Mouse (Mus musculus): ENCODE data around the gene Rbms2.

Rbms2 gene

DNA sequence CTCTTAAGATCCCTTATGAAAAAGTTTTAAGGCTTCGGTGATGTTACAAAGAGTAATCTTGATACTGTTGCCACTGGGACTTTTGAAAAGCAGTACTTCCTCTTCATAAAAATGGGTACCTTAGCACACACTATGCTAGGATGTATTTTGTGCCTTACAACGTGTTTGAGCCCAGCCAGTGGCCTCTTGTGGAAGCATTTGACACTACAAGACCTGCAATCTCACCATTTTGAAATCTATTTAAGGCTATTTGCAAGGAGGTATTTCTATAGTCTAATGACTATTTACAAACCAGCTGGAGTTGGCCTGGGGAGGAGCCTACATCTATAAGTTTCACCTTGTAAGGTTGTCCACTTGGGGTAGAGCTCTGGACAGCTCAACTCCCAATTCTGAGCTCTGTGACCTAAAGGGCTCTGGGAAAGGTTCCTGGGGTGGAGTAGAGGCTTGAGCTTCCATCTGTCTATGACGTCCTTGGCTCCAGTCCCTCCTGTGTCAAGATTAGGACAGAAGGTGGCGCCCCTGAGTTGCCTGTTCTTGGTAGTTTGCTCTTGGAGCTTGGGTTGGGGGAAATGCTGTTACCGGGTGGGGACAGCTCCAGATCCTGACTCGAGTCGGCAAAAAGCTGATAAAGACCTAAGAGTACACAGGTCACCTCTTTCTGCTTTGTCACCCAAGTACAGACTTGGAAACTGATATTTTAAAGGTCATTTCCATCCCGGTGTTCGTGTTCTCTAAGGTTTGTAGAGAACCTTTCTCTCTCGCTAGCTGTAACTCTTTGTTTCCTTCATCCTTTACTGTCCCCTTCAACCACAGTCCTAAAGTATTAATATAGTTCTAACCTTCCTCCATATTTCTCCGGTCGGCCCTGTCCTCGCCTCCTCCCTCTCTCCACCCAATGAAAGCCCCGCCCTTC lies 89.2 kb downstream of the Rbms2 start:
- DNase-seq: peak; percentile 94

DNA sequence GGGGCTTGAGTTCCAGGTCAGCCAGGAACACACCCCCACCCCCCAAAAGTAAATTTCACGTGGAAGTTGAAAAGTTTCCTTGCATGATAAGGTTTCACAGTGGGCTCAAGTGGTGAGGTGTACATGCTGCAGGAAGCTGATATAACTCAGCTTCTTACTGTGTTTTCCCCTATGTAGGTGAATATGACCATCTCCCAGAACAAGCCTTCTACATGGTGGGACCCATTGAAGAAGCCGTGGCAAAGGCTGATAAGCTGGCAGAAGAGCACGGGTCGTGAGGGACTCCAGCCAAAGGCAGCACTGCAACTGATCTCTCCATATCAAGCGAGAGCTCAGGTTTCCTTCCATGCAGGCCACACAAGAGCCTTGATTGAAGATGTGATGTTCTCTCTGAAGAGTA lies 90.3 kb downstream of the Rbms2 start:
- peak; percentile 35 for DNase-seq

DNA sequence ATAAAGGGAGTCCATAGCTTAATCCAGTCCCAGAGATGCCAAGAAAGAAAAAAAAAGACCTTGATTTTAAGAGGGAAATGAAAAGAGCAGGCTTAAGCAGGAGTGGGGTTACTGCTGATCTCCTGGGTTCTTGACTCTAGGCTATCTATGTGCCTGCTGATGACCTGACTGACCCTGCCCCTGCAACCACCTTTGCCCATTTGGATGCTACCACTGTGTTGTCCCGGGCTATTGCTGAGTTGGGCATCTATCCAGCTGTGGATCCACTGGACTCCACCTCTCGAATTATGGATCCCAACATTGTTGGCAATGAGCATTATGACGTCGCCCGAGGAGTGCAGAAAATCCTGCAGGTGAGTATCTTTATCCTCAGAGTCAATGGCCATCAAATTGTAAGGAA lies 91.9 kb downstream of the Rbms2 start:
- DNase-seq: peak; percentile 42

DNA sequence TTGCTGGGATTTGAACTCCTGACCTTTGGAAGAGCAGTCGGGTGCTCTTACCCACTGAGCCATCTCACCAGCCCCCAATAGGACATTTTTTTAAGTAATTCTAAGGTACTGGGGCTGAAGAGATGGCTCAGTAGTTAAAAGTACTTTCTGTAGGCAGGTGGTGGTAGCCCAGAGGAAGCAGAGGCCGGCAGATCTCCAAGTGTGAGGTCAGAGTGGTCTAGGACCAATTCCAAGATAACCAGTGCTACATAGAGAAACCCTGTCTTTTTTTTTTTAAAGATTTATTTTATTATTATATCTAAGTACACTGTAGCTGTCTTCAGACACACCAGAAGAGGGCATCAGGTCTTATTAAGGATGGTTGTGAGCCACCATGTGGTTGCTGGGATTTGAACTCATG lies 92.9 kb downstream of the Rbms2 start:
- DNase-seq: peak; percentile 66

DNA sequence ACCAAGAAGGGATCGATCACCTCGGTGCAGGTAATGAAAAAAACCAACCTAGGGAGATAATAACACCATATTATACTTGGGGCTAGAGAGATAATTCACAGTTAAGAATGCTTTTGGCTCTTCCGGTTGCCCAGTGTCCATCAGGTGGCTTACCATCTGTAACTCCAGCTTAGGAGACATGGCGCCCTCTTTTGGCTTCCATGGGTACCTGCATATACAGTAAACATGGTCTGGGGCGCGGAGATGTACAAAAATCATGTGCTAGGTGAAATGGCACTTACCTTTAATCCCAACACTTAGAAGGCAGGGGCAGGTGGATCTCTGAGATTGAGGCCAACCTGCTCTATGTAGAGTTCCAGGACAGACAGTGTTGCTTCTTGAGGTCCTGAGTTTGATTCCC lies 93.7 kb downstream of the Rbms2 start:
- DNase-seq: no peak

DNA sequence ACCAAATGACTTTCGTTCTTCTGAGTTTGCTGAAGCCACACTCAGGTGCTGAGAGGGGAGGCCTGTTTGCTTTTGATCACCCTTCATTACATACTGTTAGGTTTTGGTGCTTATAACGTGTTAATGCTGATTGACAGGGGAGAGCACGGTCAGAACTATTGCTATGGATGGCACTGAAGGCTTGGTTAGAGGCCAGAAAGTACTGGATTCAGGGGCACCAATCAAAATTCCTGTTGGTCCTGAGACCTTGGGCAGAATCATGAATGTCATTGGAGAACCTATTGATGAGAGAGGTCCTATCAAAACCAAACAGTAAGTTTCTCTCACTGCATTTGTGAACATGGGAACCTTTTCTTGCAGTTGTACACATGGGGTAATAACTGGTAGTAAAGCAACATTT lies 95.9 kb downstream of the Rbms2 start:
- peak; percentile 50 for DNase-seq

DNA sequence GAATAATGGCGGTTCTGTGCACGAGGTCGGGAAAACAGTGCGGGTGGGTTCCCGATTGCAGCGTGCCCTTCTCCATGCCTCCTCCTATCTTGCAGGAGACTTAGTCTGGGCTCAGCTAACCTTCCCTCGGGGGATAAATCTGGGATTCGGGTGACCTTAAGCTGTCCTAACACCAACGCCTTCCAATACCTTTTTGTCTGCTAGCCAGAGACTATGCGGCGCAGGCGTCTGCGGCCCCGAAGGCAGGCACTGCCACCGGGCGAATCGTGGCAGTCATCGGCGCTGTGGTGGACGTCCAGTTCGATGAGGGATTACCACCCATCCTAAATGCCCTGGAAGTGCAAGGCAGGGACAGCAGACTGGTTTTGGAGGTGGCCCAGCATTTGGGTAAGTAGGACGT lies 96.4 kb downstream of the Rbms2 start:
- no peak for DNase-seq

DNA sequence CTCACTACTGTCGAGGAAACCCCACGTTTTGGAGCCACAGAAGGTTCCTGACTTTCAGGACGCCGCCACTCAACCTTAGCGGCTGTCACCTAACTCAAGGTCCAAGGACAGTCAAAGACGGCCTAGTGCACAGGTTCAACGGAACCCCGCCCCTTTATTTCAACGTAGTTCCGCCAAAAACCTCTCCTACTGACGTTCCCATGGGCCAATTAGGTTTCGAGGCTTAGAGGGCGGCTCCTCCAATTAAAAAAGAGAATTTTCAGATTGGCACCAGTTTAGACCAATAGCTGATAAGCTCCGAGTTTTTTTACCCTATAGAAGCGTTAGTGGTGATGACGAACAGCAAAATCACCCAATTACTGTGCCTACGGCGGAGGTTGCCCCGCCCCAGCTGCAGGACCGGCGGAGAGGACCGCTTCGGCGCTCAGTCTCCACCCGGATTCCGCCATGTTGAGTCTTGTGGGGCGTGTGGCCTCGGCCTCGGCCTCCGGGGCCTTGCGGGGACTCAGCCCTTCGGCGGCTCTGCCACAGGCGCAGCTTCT lies 97.1 kb downstream of the Rbms2 start, which contains the start of gene Atp5b:
TSS of gene Atp5b (plus strand) at position 394 of the 542 bp plus-strand sequence.
- DNase-seq: peak; percentile 100

DNA sequence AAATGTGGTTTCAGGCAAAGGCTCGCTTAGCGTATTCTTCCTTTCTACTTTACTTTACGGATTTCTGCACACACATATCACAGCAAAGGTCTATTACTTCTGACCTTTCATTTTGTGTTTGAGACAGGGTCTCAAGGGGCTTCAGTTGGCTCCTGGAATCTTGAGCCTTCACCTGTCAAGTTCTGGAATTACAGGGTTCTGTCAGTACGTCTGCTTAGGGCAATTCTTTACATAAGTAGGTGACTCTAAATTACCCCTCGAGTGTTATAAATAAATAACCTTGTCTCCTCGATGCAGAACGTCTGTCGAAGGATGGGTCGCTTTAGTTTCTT lies 97.7 kb downstream of the Rbms2 start:
- DNase-seq: no peak

DNA sequence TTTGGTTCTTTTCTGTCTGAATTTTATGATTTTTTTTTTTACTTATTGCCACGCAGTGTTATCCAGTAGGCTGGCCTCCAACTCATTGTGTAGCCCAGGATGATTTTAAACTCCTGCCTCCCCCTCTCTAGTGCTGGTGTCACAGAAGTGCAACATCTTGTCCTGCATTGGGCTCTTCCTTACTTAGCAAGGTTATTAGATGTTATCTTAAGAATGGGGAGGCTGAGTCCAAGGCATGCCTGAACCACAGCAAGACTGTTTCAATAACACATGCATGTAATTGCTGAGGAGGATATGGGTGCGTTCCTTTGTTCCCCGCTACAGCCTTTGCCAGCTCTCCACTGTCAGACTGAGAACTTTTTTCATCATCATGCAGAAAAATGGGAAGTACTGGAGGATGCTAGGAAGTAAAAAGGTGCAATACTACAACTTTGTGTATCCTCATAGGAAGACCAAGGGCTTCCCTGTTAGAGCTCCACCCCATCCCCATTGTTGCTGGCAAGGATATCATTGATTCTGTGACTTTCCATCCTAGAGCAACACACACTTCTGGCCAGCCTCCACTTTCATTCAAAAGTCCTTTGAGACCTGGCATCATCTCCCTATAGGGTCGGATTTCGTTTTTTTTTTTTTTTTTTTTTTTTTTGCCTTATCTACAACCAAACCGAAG lies 98.2 kb downstream of the Rbms2 start:
- peak; percentile 61 for DNase-seq
